Mouse (Mus musculus): ENCODE results near the gene Chtf18.

DNA sequence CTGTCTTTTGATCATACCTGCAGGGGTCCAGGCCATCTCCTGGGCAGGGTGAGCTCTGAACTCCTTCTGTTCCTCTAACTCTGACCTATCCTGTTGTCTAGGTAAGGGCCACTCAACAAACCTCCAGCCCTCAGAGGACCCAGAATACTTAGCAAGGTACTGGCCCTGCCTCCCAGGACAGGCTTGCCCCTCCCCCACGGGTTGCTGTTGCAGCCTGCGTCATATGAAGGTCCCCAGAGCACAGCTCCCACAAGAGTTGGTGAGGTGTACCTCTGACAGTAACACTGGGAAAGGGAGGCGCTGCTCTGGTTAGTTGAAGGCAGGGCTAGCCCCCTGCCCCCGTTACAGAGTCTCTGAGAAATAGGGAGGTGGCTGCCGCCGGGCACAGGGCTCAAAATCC lies 11.1 kb downstream of the Chtf18 start:
- TF ChIP-seq CTCF (IDR thresholded peaks at IDR 0.05; ENCODE audit: control insufficient read depth, insufficient read depth, insufficient read length), result no peak
- no peak for TF ChIP-seq CEBPB (IDR thresholded peaks at IDR 0.05; ENCODE audit: low read depth)
- no peak for TF ChIP-seq MYOG (IDR thresholded peaks at IDR 0.05; ENCODE audit: control insufficient read depth, extremely low read depth, insufficient read length)

Data from C2C12 (cell line).